Mouse (Mus musculus) thymus, adult 2 months (tissue): ENCODE data around the gene Minos1. TPM values are rescaled to one million over a fixed set of nuclear protein-coding genes. Genes with fewer than 3 reads are reported as not detected.

ENCODE experiments used
- DNase-seq: peaks from one replicate; pipeline ENCODE4 v3.0.0; 2021
- H3K27ac ChIP-seq: fragments of 200-500 bp; 2 replicates; pipeline ENCODE4 v1.5.1; 2012; ENCODE audit warnings: low read length, control low read depth; ENCODE audit not compliant: control insufficient read depth, insufficient read depth
- H3K27me3 ChIP-seq: fragments of 200-500 bp; 2 replicates; pipeline ENCODE4 v1.6.1; 2012; ENCODE audit warnings: mild to moderate bottlenecking, low read length, moderate library complexity, mixed read lengths; ENCODE audit not compliant: control insufficient read depth, insufficient read depth
- H3K36me3 ChIP-seq: fragments of 200-500 bp; 2 replicates; pipeline ENCODE4 v1.6.1; 2012; ENCODE audit warnings: mild to moderate bottlenecking, low read length, moderate library complexity; ENCODE audit not compliant: control insufficient read depth, insufficient read depth
- H3K4me1 ChIP-seq: fragments of 200-500 bp; replicated peaks from 2 replicates; pipeline ENCODE4 v1.6.1; 2012; ENCODE audit warnings: low read length; ENCODE audit not compliant: control insufficient read depth, insufficient read depth
- H3K4me3 ChIP-seq: fragments of 200-500 bp; 2 replicates; pipeline ENCODE4 v1.5.1; 2012; ENCODE audit warnings: mild to moderate bottlenecking, low read length, control low read depth, moderate library complexity; ENCODE audit not compliant: control insufficient read depth, insufficient read depth
- CTCF ChIP-seq: fragments of 200-500 bp; IDR thresholded peaks from 2 replicates; pipeline ENCODE4 v1.5.1; 2012; ENCODE audit warnings: mild to moderate bottlenecking, control low read depth, low read length, moderate library complexity, borderline replicate concordance; ENCODE audit not compliant: control insufficient read depth, poor library complexity, insufficient read depth; ENCODE audit errors: extremely low read depth
- POLR2A ChIP-seq: fragments of 200-500 bp; IDR thresholded peaks from 2 replicates; pipeline ENCODE4 v1.6.1; 2012; ENCODE audit warnings: mild to moderate bottlenecking, low read length, control low read depth, moderate library complexity; ENCODE audit not compliant: control insufficient read depth, poor library complexity, insufficient read depth; ENCODE audit errors: extremely low read depth
- WGBS: fragments of 180-500 bp; shearing (Covaris S2); methylation state at CpG from one replicate; pipeline ENCODE4 v1.1.7; 2018; 5-methylcytosine and 5-hydroxymethylcytosine counted together
- polyA plus RNA-seq: library from polyadenylated mRNA; depleted of rRNA; stranded (reverse); fragments of >200 nt; gene quantifications from 2 replicates; pipeline ENCODE4 v1.2.3, GENCODE M21; 2012; rRNA removed

Gene Minos1
- polyA plus RNA-seq, 1 experiment = 65.3 TPM

GRCm38 (mm10) chr4:139058029-139058428 is 72.9 kb downstream of the Minos1 start:
- H3K27ac ChIP-seq = no peak overlapping the region
- H3K4me3 ChIP-seq = no peak overlapping the region
- H3K27me3 ChIP-seq = no peaks in the 10 kb centered on the region
- H3K4me1 ChIP-seq = no peaks in the 10 kb centered on the region
- no peak for DNase-seq
- TF ChIP-seq CTCF (no peak), POLR2A (no peak)
- H3K36me3 ChIP-seq = no peaks in the 10 kb centered on the region
- 96% methylated on average over 5 of the region's 5 CpGs for WGBS

GRCm38 (mm10) chr4:139057291-139057690 is 73.6 kb downstream of the Minos1 start:
- WGBS = 93% methylated on average over 5 of the region's 5 CpGs
- H3K4me1 ChIP-seq = no peaks in the 10 kb centered on the region
- H3K36me3 ChIP-seq = no peaks in the 10 kb centered on the region
- H3K27ac ChIP-seq = no peak overlapping the region
- no peak overlapping the region for H3K4me3 ChIP-seq
- TF ChIP-seq CTCF (no peak), POLR2A (no peak)
- H3K27me3 ChIP-seq = no peaks in the 10 kb centered on the region
- DNase-seq = no peak

GRCm38 (mm10) chr4:139055744-139056143 is 75.2 kb downstream of the Minos1 start:
- Histone ChIP-seq H3K27ac (no peak overlapping the region), H3K36me3 (no peaks in the 10 kb centered on the region), H3K27me3 (no peaks in the 10 kb centered on the region), H3K4me1 (no peaks in the 10 kb centered on the region), H3K4me3 (no peak overlapping the region)
- DNase-seq = no peak
- TF ChIP-seq POLR2A (no peak), CTCF (no peak)
- WGBS = 90% methylated on average over 3 of the region's 3 CpGs

GRCm38 (mm10) chr4:139055336-139055735 is 75.6 kb downstream of the Minos1 start:
- no peaks in the 10 kb centered on the region for H3K4me1 ChIP-seq
- no peak for DNase-seq
- WGBS = 96% methylated on average over 4 of the region's 4 CpGs
- H3K27me3 ChIP-seq = no peaks in the 10 kb centered on the region
- H3K36me3 ChIP-seq = no peaks in the 10 kb centered on the region
- H3K27ac ChIP-seq = no peak overlapping the region
- H3K4me3 ChIP-seq = no peak overlapping the region
- TF ChIP-seq POLR2A (no peak), CTCF (no peak)

- Histone ChIP-seq H3K4me1 (no peaks in the 10 kb centered on the region), H3K36me3 (no peaks in the 10 kb centered on the region), H3K4me3 (no peak overlapping the region), H3K27me3 (no peaks in the 10 kb centered on the region), H3K27ac (no peak overlapping the region)
- WGBS = 92% methylated on average over 9 of the region's 9 CpGs
- no peak for TF ChIP-seq POLR2A
- no peak for TF ChIP-seq CTCF
- DNase-seq = no peak
These were observed 76.5 kb downstream of the Minos1 start for GRCm38 (mm10) chr4:139054300-139054923.

- Histone ChIP-seq H3K36me3 (no peaks in the 10 kb centered on the region), H3K27me3 (no peaks in the 10 kb centered on the region), H3K4me3 (no peak overlapping the region), H3K4me1 (no peaks in the 10 kb centered on the region), H3K27ac (no peak overlapping the region)
- WGBS = 93% methylated on average over 5 of the region's 5 CpGs
- DNase-seq = no peak
- TF ChIP-seq CTCF = no peak
- no peak for TF ChIP-seq POLR2A
These were observed 77.5 kb downstream of the Minos1 start for GRCm38 (mm10) chr4:139053391-139053790.

GRCm38 (mm10) chr4:139052796-139053195 is 78.1 kb downstream of the Minos1 start:
- Histone ChIP-seq H3K27ac (no peak overlapping the region), H3K4me3 (no peak overlapping the region), H3K4me1 (no peaks in the 10 kb centered on the region), H3K36me3 (no peaks in the 10 kb centered on the region), H3K27me3 (no peaks in the 10 kb centered on the region)
- no peak for DNase-seq
- TF ChIP-seq CTCF (no peak), POLR2A (no peak)
- WGBS = 96% methylated on average over 7 of the region's 7 CpGs

Other genes with a start within 250 kb of the Minos1 start
- 8.9 and 9.5 TPM in 2 replicates for gene Otud3, start 217.2 kb downstream of the Minos1 start, polyA plus RNA-seq
- 2.1 and 2.3 TPM in 2 replicates for gene Rnf186, start 164.0 kb downstream of the Minos1 start, polyA plus RNA-seq
- 30.2 and 30.7 TPM in 2 replicates for gene Tmco4, start 158.2 kb downstream of the Minos1 start, polyA plus RNA-seq
- gene Htr6, start 55.5 kb downstream of the Minos1 start, polyA plus RNA-seq = not detected in 2 replicates
- 35.7 and 36.3 TPM in 2 replicates for gene Nbl1, start 38.1 kb downstream of the Minos1 start, polyA plus RNA-seq
- 167 and 213 TPM in 2 replicates for gene Capzb, start 61.8 kb upstream of the Minos1 start, polyA plus RNA-seq
- gene Pqlc2, start 179.6 kb upstream of the Minos1 start, polyA plus RNA-seq = 42.6 and 50.1 TPM in 2 replicates
- gene Akr7a5, start 179.6 kb upstream of the Minos1 start, polyA plus RNA-seq = 29.5 and 33.3 TPM in 2 replicates
- 33.7 and 37.6 TPM in 2 replicates for gene Mrto4, start 221.5 kb upstream of the Minos1 start, polyA plus RNA-seq
- gene Emc1, start 221.5 kb upstream of the Minos1 start, polyA plus RNA-seq = 34.2 and 41.6 TPM in 2 replicates
- 301 and 312 TPM in 2 replicates for gene Ubr4, start 221.5 kb upstream of the Minos1 start, polyA plus RNA-seq